Mouse (Mus musculus): ENCODE results near the gene Nav1. TPM values are rescaled to one million over a fixed set of nuclear protein-coding genes. Genes with fewer than 3 reads are reported as not detected.

Gene Nav1
- total and polyA plus RNA-seq, 2 experiments from 2014 or later = 35.5 to 85.8 TPM

DNA sequence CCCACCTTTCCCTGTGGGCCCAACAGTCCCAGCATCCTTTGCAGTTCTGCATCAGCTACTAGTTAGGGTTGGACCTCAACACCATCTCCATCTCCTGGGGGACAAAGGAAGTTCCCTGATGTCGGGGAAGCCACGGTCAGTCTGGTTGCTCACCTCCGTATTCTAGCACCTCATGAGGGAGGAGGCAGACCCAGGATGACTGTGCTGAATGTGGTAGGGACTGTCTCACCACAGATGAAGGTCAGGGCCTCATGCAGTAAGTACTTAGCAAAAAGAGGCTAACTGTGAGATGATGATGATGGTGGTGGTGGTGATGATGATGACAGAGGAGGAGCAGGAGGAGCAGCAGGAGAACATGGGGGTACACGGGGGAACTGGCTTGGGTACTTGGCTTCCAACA lies 73.0 kb downstream of the Nav1 start:
- Histone ChIP-seq H3K4me2 (ENCODE audit: low read depth) (no peak overlapping the region), H3K4me3 (ENCODE audit: low read depth, low read length) (no peak overlapping the region), H3K27ac (ENCODE audit: low read depth, low read length) (no peak overlapping the region), H3K4me1 (ENCODE audit: insufficient read depth) (no peaks in the 10 kb centered on the region), H3K9ac (no peak overlapping the region), H3K36me3 (ENCODE audit: insufficient read depth) (peaks cover 51% of the 10 kb centered on the region), H3K27me3 (ENCODE audit: insufficient read depth, low read length) (no peaks in the 10 kb centered on the region), H3K9me3 (ENCODE audit: low read length) (no peaks in the 10 kb centered on the region)
- WGBS = 93% methylated on average over 4 of the region's 4 CpGs
- DNase-seq (no peak), ATAC-seq (no peak)
- TF ChIP-seq CTCF (IDR thresholded peaks at IDR 0.05; ENCODE audit: low read depth) = no peak

DNA sequence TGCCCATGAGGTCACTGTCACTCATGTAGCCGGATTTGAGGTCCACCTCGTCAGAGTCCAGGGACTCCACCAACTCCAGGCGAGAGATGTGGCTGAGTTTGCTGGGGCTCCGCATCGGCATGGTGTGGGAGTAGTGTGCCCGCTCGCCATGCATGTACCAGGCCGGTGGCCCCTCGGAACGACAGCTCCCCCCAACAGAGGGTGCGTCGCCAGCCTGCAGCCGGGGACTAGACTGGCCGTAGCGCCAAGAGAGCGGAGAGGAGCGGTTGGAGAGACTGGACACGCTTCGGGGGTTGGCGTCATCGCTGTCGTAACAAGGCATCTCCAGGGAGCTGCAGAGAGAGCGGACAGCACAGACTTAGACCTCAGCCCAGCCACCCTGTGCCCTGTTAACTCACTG lies 74.7 kb downstream of the Nav1 start:
- Histone ChIP-seq H3K4me1 (ENCODE audit: insufficient read depth) (no peaks in the 10 kb centered on the region), H3K4me2 (ENCODE audit: low read depth) (no peak overlapping the region), H3K36me3 (ENCODE audit: insufficient read depth) (peaks cover 59% of the 10 kb centered on the region), H3K4me3 (ENCODE audit: low read depth, low read length) (no peak overlapping the region), H3K9me3 (ENCODE audit: low read length) (no peaks in the 10 kb centered on the region), H3K27me3 (ENCODE audit: insufficient read depth, low read length) (no peaks in the 10 kb centered on the region), H3K27ac (ENCODE audit: low read depth, low read length) (no peak overlapping the region), H3K9ac (no peak overlapping the region)
- TF ChIP-seq CTCF (IDR thresholded peaks at IDR 0.05; ENCODE audit: low read depth) = no peak
- ATAC-seq = no peak
- no peak for DNase-seq
- WGBS = 94% methylated on average over 23 of the region's 23 CpGs

DNA sequence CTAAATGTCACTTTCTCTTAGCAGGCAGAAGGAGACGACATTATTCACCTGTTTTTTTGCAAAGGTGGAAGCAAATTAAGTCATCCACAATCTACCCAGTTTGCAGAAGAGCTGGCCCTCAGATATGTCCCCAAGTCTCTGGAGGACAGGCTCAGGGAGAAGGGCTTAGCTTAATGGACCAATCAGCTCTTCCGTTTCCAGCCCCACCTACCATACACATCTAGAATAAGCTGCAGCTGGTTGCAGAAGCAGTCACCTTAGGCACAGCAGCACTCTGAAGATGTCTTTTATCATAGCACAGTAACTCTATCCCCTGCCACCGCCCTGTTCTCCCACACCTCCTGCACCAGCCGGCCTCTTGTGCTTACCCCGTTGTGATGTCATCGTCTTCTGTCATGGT lies 75.1 kb downstream of the Nav1 start:
- no peaks in the 10 kb centered on the region for H3K9me3 ChIP-seq (ENCODE audit: low read length)
- no peak overlapping the region for H3K4me2 ChIP-seq (ENCODE audit: low read depth)
- WGBS = 91% methylated on average over 6 of the region's 6 CpGs
- H3K36me3 ChIP-seq (ENCODE audit: insufficient read depth) = peaks cover 55% of the 10 kb centered on the region
- H3K27ac ChIP-seq (ENCODE audit: low read depth, low read length) = no peak overlapping the region
- H3K9ac ChIP-seq = no peak overlapping the region
- TF ChIP-seq CTCF (IDR thresholded peaks at IDR 0.05; ENCODE audit: low read depth) = no peak
- DNase-seq = no peak
- no peaks in the 10 kb centered on the region for H3K27me3 ChIP-seq (ENCODE audit: insufficient read depth, low read length)
- no peak overlapping the region for H3K4me3 ChIP-seq (ENCODE audit: low read depth, low read length)
- no peak; the same call in 1 of the 2 replicates for ATAC-seq
- no peaks in the 10 kb centered on the region for H3K4me1 ChIP-seq (ENCODE audit: insufficient read depth)

DNA sequence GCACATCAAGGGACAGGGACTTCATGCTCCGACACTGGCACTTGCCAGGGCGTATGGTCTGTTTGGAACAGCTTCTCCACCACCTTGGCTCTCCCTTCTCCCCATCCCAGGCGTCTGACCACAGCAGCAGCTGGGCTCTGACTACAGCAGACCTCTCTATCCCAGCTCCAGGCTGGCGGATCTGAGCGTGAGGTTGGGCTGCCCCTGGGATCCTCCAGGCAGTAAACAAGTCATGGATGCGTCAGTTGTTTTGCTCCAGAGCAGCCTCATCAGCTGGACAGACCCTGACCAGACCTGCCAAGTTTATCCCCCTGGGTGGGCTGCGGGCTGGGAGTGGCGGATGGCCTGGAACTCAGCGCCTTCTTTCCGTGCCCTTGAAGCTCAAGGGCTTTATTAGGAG lies 76.0 kb downstream of the Nav1 start:
- Histone ChIP-seq H3K4me3 (ENCODE audit: low read depth, low read length) (no peak overlapping the region), H3K9ac (no peak overlapping the region), H3K4me1 (ENCODE audit: insufficient read depth) (no peaks in the 10 kb centered on the region), H3K27me3 (ENCODE audit: insufficient read depth, low read length) (no peaks in the 10 kb centered on the region), H3K36me3 (ENCODE audit: insufficient read depth) (peaks cover 49% of the 10 kb centered on the region), H3K27ac (ENCODE audit: low read depth, low read length) (no peak overlapping the region), H3K4me2 (ENCODE audit: low read depth) (no peak overlapping the region), H3K9me3 (ENCODE audit: low read length) (no peaks in the 10 kb centered on the region)
- ATAC-seq (peak; percentile 45), DNase-seq (no peak)
- no peak for TF ChIP-seq CTCF (IDR thresholded peaks at IDR 0.05; ENCODE audit: low read depth)
- 62% methylated on average over 10 of the region's 10 CpGs for WGBS

DNA sequence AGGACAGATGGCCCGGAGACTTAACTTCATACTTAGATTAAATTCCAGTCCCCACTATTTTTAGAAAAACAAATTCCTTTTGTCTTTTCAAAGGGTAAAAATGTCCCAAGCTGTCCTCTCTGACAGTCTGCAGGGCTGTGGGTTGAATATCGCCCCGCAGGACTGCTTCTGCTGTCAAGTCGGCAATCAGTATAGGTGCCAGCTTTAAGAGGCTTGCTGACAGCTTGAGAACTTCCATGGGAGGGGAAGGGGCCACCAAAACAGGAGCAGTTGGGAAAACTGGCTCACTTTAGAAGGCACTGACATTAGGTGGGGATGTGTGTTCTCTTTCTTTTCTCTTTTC lies 82.6 kb downstream of the Nav1 start:
- peaks cover 5% of the 10 kb centered on the region; the same call in 1 of the 2 replicates for H3K4me1 ChIP-seq (ENCODE audit: insufficient read depth)
- DNase-seq (no peak), ATAC-seq (peak; percentile 76)
- 0 out of 2 replicates have a peak overlapping the region, but pooled peaks have one; percentile 40 for H3K27ac ChIP-seq (ENCODE audit: low read depth, low read length)
- TF ChIP-seq CTCF (IDR thresholded peaks at IDR 0.05; ENCODE audit: low read depth) = no peak
- no peak overlapping the region for H3K9ac ChIP-seq
- no peaks in the 10 kb centered on the region for H3K9me3 ChIP-seq (ENCODE audit: low read length)
- peaks cover 9% of the 10 kb centered on the region for H3K36me3 ChIP-seq (ENCODE audit: insufficient read depth)
- 42% methylated on average over 4 of the region's 4 CpGs for WGBS
- H3K27me3 ChIP-seq (ENCODE audit: insufficient read depth, low read length) = no peaks in the 10 kb centered on the region
- no peak overlapping the region for H3K4me3 ChIP-seq (ENCODE audit: low read depth, low read length)
- H3K4me2 ChIP-seq (ENCODE audit: low read depth) = no peak overlapping the region

DNA sequence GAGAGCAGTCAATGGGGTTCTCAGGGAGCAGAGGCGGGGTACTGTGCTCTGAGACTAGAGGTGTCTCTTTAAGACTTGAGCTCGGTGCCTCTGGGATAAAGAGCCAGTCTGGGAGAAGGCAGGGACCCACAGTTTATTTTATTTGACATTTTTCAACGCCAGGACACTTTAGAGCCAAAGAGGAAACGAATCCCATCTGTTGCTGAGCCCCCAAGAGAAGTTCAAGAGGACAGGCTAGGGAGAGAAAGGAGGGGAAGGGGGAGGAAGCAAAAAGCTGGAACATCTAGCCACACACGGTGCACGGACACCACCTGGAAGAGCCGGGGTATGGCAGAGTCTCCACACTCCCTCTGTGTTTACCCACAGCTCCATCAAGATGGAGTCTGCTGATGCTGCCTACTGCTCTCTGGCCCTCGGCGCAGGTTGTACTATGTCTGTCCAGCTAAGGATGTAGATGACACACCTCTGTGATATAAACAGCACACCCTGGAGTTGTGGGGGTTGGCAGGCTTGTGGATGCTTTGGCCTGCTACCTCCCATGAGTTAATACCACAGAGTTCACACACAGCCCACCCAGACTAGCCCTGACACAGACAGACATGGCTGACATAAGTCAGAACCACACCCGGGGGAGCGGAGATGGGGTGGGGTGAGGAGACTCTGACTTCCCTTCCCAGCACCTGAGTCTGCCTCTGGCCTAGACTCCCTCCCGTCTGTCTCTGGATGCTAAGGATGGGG lies 83.1 kb downstream of the Nav1 start:
- ATAC-seq = peak; percentile 10
- 70% methylated on average over 12 of the region's 12 CpGs for WGBS

DNA sequence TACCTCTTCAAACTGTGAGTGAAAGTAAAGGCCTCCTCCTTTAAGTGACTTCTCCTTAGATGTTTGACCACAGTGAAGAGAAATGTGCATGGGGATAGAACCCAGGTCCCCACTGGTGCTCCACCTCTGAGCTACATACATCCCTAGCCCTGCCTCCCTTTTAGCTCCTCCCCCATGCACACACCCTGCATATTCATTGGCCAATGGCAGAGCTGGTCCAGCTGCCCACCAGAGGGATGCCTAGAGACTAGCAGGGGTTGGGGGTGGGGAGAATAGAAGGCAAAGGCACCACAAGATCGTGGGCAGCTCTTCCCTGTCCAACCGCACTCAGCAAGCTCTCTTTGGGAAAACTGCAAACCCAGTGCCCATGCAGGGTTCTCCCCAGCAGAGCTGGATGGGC lies 83.8 kb downstream of the Nav1 start:
- ATAC-seq = no peak
- H3K9me3 ChIP-seq (ENCODE audit: low read length) = no peaks in the 10 kb centered on the region
- no peak overlapping the region for H3K27ac ChIP-seq (ENCODE audit: low read depth, low read length)
- no peak overlapping the region for H3K4me3 ChIP-seq (ENCODE audit: low read depth, low read length)
- peaks cover 6% of the 10 kb centered on the region for H3K36me3 ChIP-seq (ENCODE audit: insufficient read depth)
- H3K9ac ChIP-seq = no peak overlapping the region
- H3K4me1 ChIP-seq (ENCODE audit: insufficient read depth) = peaks cover 12% of the 10 kb centered on the region; the same call in 1 of the 2 replicates
- WGBS = 85% methylated on average over 2 of the region's 2 CpGs
- H3K27me3 ChIP-seq (ENCODE audit: insufficient read depth, low read length) = no peaks in the 10 kb centered on the region
- no peak for DNase-seq
- TF ChIP-seq CTCF (IDR thresholded peaks at IDR 0.05; ENCODE audit: low read depth) = no peak
- H3K4me2 ChIP-seq (ENCODE audit: low read depth) = no peak overlapping the region

More for the DNA sequence above, 83.1 kb downstream of the Nav1 start:
- Histone ChIP-seq H3K4me3 (ENCODE audit: low read depth, low read length) (no peak overlapping the region), H3K9ac (no peak overlapping the region; the same call in 1 of the 2 replicates), H3K4me2 (ENCODE audit: low read depth) (no peak overlapping the region), H3K36me3 (ENCODE audit: insufficient read depth) (peaks cover 9% of the 10 kb centered on the region), H3K27me3 (ENCODE audit: insufficient read depth, low read length) (no peaks in the 10 kb centered on the region), H3K27ac (ENCODE audit: low read depth, low read length) (0 out of 2 replicates have a peak overlapping the region, but pooled peaks have one; percentile 40), H3K4me1 (ENCODE audit: insufficient read depth) (peaks cover 9% of the 10 kb centered on the region; the same call in 1 of the 2 replicates), H3K9me3 (ENCODE audit: low read length) (no peaks in the 10 kb centered on the region)
- no peak for DNase-seq
- TF ChIP-seq CTCF (IDR thresholded peaks at IDR 0.05; ENCODE audit: low read depth) = no peak

Measured in forebrain, postnatal 0 days (tissue).